Mouse (Mus musculus): ENCODE measurements around the gene Gm9918. TPM values are rescaled to one million over a fixed set of nuclear protein-coding genes. Genes with fewer than 3 reads are reported as not detected.

Gm9918 gene
- total and polyA plus RNA-seq, 3 experiments, result 0.44 TPM; not detected in 2

GRCm38 (mm10) chr15:102255547-102256255 lies 14.7 kb upstream of the Gm9918 start:
- Histone ChIP-seq H3K4me3 (ENCODE audit: low read depth, low read length) (no peak overlapping the region), H3K27me3 (ENCODE audit: insufficient read depth, low read length) (peaks cover 91% of the 10 kb centered on the region), H3K4me1 (ENCODE audit: insufficient read depth, low read depth, low read length) (peaks cover 51% of the 10 kb centered on the region), H3K36me3 (replicated peaks) (no peaks in the 10 kb centered on the region), H3K9me3 (replicated peaks) (no peaks in the 10 kb centered on the region)
- DNase-seq (ENCODE audit: low spot score) (no peak), ATAC-seq (ENCODE audit: extremely low read depth, insufficient number of reproducible peaks, low FRiP score, poor library complexity, severe bottlenecking) (no peak)
- TF ChIP-seq CTCF (IDR thresholded peaks at IDR 0.05; ENCODE audit: low read depth, low read length), result no peak
- no peak for TF ChIP-seq POLR2AphosphoS5 (IDR thresholded peaks at IDR 0.05; ENCODE audit: insufficient replicate concordance, low read depth, low read length)
- no peak for TF ChIP-seq GATA1 (IDR thresholded peaks at IDR 0.05; ENCODE audit: borderline replicate concordance, low read length)
- TF ChIP-seq GATA2 (IDR thresholded peaks at IDR 0.05; ENCODE audit: borderline replicate concordance, low read depth, low read length), result no peak
- no peak for TF ChIP-seq TAL1 (conservative IDR thresholded peaks at IDR 0.05; ENCODE audit: low read depth, low read length)

- TF ChIP-seq POLR2AphosphoS5 (IDR thresholded peaks at IDR 0.05; ENCODE audit: insufficient replicate concordance, low read depth, low read length) (no peak), CTCF (IDR thresholded peaks at IDR 0.05; ENCODE audit: low read depth, low read length) (no peak), GATA2 (IDR thresholded peaks at IDR 0.05; ENCODE audit: borderline replicate concordance, low read depth, low read length) (no peak), GATA1 (IDR thresholded peaks at IDR 0.05; ENCODE audit: borderline replicate concordance, low read length) (no peak), TAL1 (conservative IDR thresholded peaks at IDR 0.05; ENCODE audit: low read depth, low read length) (no peak)
Observed at GRCm38 (mm10) chr15:102256431-102257201, 13.7 kb upstream of the Gm9918 start.

GRCm38 (mm10) chr15:102257202-102258075 lies 12.9 kb upstream of the Gm9918 start, which contains the start of gene Rarg:
TSS of gene Rarg (minus strand) at chr15:102257517.
- Histone ChIP-seq H3K27me3 (ENCODE audit: insufficient read depth, low read length) (peaks cover 86% of the 10 kb centered on the region), H3K36me3 (replicated peaks) (no peaks in the 10 kb centered on the region), H3K4me3 (ENCODE audit: low read depth, low read length) (peak within 1 kb of the TSS; percentile 68), H3K4me1 (ENCODE audit: insufficient read depth, low read depth, low read length) (peaks cover 53% of the 10 kb centered on the region), H3K9me3 (replicated peaks) (no peaks in the 10 kb centered on the region)
- DNase-seq (ENCODE audit: low spot score) (no peak), ATAC-seq (ENCODE audit: extremely low read depth, insufficient number of reproducible peaks, low FRiP score, poor library complexity, severe bottlenecking) (no peak)
- no peak for TF ChIP-seq POLR2AphosphoS5 (IDR thresholded peaks at IDR 0.05; ENCODE audit: insufficient replicate concordance, low read depth, low read length)

More at GRCm38 (mm10) chr15:102256431-102257201, 13.7 kb upstream of the Gm9918 start:
- H3K4me3 ChIP-seq (ENCODE audit: low read depth, low read length), result peak overlapping the region; percentile 68
- ATAC-seq (ENCODE audit: extremely low read depth, insufficient number of reproducible peaks, low FRiP score, poor library complexity, severe bottlenecking), result no peak
- peaks cover 86% of the 10 kb centered on the region for H3K27me3 ChIP-seq (ENCODE audit: insufficient read depth, low read length)
- H3K36me3 ChIP-seq (replicated peaks), result no peaks in the 10 kb centered on the region
- H3K4me1 ChIP-seq (ENCODE audit: insufficient read depth, low read depth, low read length), result peaks cover 52% of the 10 kb centered on the region
- no peak for DNase-seq (ENCODE audit: low spot score)
- no peaks in the 10 kb centered on the region for H3K9me3 ChIP-seq (replicated peaks)

- Histone ChIP-seq H3K36me3 (replicated peaks) (no peaks in the 10 kb centered on the region), H3K27me3 (ENCODE audit: insufficient read depth, low read length) (peaks cover 86% of the 10 kb centered on the region), H3K9me3 (replicated peaks) (no peaks in the 10 kb centered on the region), H3K4me1 (ENCODE audit: insufficient read depth, low read depth, low read length) (peaks cover 53% of the 10 kb centered on the region), H3K4me3 (ENCODE audit: low read depth, low read length) (peak overlapping the region; percentile 68; the same call in 1 of the 2 replicates)
- DNase-seq (ENCODE audit: low spot score), result no peak
- no peak for ATAC-seq (ENCODE audit: extremely low read depth, insufficient number of reproducible peaks, low FRiP score, poor library complexity, severe bottlenecking)
- TF ChIP-seq TAL1 (conservative IDR thresholded peaks at IDR 0.05; ENCODE audit: low read depth, low read length), result no peak
- TF ChIP-seq POLR2AphosphoS5 (IDR thresholded peaks at IDR 0.05; ENCODE audit: insufficient replicate concordance, low read depth, low read length), result no peak
- TF ChIP-seq GATA1 (IDR thresholded peaks at IDR 0.05; ENCODE audit: borderline replicate concordance, low read length), result no peak
- TF ChIP-seq CTCF (IDR thresholded peaks at IDR 0.05; ENCODE audit: low read depth, low read length), result no peak
- no peak for TF ChIP-seq GATA2 (IDR thresholded peaks at IDR 0.05; ENCODE audit: borderline replicate concordance, low read depth, low read length)
Observed at GRCm38 (mm10) chr15:102258076-102258470, 12.3 kb upstream of the Gm9918 start.

GRCm38 (mm10) chr15:102258581-102259253 lies 11.6 kb upstream of the Gm9918 start:
- ATAC-seq (ENCODE audit: extremely low read depth, insufficient number of reproducible peaks, low FRiP score, poor library complexity, severe bottlenecking) (no peak), DNase-seq (ENCODE audit: low spot score) (no peak)
- Histone ChIP-seq H3K4me1 (ENCODE audit: insufficient read depth, low read depth, low read length) (peaks cover 48% of the 10 kb centered on the region), H3K36me3 (replicated peaks) (no peaks in the 10 kb centered on the region), H3K27me3 (ENCODE audit: insufficient read depth, low read length) (peaks cover 88% of the 10 kb centered on the region), H3K4me3 (ENCODE audit: low read depth, low read length) (no peak overlapping the region), H3K9me3 (replicated peaks) (no peaks in the 10 kb centered on the region)
- no peak for TF ChIP-seq GATA2 (IDR thresholded peaks at IDR 0.05; ENCODE audit: borderline replicate concordance, low read depth, low read length)
- TF ChIP-seq POLR2AphosphoS5 (IDR thresholded peaks at IDR 0.05; ENCODE audit: insufficient replicate concordance, low read depth, low read length), result no peak
- TF ChIP-seq GATA1 (IDR thresholded peaks at IDR 0.05; ENCODE audit: borderline replicate concordance, low read length), result no peak
- no peak for TF ChIP-seq TAL1 (conservative IDR thresholded peaks at IDR 0.05; ENCODE audit: low read depth, low read length)
- no peak for TF ChIP-seq CTCF (IDR thresholded peaks at IDR 0.05; ENCODE audit: low read depth, low read length)
